Mouse (Mus musculus) ES-E14 (cell line): Measurements from ENCODE around the gene Alg2.

Experiments
- HCFC1 ChIP-seq: IDR thresholded peaks from 2 replicates; pipeline ENCODE4 v1.6.1; 2012; ENCODE audit warnings: low read length, inconsistent platforms, borderline replicate concordance; ENCODE audit not compliant: insufficient read depth
- ZC3H11A ChIP-seq: IDR thresholded peaks from 2 replicates; pipeline ENCODE4 v1.6.1; 2012; ENCODE audit warnings: low read depth, mild to moderate bottlenecking, inconsistent platforms, low read length, borderline replicate concordance

DNA sequence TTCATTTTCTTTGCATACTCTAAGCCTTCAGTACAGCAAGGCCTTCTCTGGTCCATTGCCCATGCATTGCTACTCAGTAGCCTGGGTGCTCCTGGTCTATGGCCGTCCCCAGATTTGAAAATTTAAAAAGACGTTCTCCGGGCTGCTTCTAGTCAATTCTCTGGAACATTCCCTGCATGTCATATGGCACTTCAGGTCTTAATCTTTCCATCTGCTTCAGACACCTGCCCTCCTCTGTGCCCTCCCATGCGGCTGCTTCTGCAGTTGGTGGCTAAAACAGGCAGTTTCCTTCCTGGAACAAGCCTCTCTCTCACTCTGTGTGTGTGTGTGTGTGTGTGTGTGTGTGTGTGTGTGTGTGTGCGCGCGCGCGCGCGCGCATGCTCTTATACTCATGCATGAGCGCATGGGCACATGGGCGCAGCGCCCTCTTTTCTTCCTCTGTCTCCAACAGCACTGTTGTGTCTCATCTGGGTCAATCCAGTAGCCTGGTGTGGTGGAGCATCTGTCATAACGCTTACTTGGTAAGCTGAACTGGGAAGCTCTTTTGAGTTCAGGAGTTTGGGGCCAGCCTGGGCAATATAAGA is 48.8 kb downstream of the Alg2 start:
- TF ChIP-seq ZC3H11A (no peak), HCFC1 (no peak)
